Mouse (Mus musculus) layer of hippocampus, adult 18-20 months (tissue): ENCODE results near the gene Pex11b. TPM values are rescaled to one million over a fixed set of nuclear protein-coding genes. Genes with fewer than 3 reads are reported as not detected.
"Not testable (repeated sequence)": the region's sequence is repeated elsewhere in the genome, so short reads cannot be mapped to it uniquely, and the experiment has no call there.

ENCODE experiments used
- DNase-seq, 2 experiments: peaks; one replicate each; pipeline ENCODE4 v3.0.0; 2022; ENCODE audit warnings: low spot score in 2 of 2
- long read RNA-seq: library from polyadenylated mRNA; stranded (forward); transcript quantifications from one replicate; pipeline ENCODE4 v2.0.0, GENCODE M21; 2021
- total RNA-seq, 2 experiments: library from RNA; stranded (reverse); gene quantifications; 2 replicates each; pipeline ENCODE4 v1.2.3; 2021

Pex11b gene
- 10 to 100 TPM; 53.0 to 54.2 TPM for total RNA-seq
- long read RNA-seq, transcript Pex11b-202 (4 exons, 2,424 nt) = major isoform, 56 of 89 reads
- long read RNA-seq, transcript Pex11b-206 (4 exons, 1,017 nt) = minor isoform, 9 of 89 reads
- long read RNA-seq, transcript Pex11b-201 (5 exons, 1,122 nt) = minor isoform, 6 of 89 reads
- long read RNA-seq, partial matches to known transcripts = 15 of 89 reads
- long read RNA-seq, other reads (novel, unspliced or antisense) = 1 of 89 reads

DNA sequence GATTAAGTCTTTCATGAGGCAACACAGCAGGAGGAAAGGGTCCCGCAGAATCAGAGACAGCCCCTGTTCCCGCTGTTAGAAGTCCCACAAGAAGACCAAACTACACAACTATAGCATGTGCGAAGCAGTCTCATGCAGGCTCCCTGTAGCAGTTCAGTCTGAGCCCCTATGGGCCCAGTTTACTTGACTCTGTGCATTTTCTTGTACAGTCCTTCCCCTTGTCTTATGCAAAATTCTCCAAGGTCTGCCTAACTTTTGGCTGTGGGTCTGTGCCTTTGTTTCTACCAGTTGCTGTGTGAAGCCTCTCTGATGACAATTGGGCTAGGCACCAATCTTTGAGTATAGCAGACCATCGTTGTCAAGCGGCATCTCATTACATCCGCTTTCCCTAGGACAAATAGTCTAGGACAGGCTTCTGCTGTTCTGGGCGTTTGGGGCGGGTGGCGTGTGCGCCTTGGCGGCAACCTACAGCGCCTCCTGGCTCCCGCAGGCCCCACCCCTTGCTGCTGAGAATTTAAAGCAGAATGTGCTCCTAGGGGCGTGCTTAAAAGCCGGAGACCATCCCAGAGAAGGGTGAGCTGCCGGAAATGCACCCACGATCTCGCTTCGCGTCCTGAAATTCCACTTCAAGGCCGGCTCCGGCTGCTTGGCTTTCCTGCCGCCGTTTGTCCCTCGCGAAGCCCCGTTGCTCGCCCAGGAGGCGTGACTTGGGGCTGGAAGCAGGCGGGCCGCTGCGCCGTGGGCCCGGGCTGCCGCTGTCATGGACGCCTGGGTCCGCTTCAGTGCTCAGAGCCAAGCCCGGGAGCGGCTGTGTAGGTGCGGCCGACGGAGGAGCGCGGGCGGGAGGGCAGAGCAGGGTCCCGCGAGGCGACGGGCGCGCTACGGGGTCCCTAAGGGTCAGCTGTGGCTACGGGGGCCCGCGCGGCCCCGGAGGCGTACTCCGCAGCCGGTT, at the start of gene Pex11b, which contains the start of gene Gm42957:
Pex11b (plus strand) TSS at position 449 of the 952 bp plus-strand sequence.
Gm42957 (plus strand) TSS at position 547 of the 952 bp plus-strand sequence.
- peak; percentile 84 to 93 for DNase-seq

- no peak for DNase-seq
These were observed 44.5 kb upstream of the Pex11b start for GRCm38 (mm10) chr3:96590657-96591056.

GRCm38 (mm10) chr3:96593374-96593773, 41.8 kb upstream of the Pex11b start:
- no peak for DNase-seq

DNA sequence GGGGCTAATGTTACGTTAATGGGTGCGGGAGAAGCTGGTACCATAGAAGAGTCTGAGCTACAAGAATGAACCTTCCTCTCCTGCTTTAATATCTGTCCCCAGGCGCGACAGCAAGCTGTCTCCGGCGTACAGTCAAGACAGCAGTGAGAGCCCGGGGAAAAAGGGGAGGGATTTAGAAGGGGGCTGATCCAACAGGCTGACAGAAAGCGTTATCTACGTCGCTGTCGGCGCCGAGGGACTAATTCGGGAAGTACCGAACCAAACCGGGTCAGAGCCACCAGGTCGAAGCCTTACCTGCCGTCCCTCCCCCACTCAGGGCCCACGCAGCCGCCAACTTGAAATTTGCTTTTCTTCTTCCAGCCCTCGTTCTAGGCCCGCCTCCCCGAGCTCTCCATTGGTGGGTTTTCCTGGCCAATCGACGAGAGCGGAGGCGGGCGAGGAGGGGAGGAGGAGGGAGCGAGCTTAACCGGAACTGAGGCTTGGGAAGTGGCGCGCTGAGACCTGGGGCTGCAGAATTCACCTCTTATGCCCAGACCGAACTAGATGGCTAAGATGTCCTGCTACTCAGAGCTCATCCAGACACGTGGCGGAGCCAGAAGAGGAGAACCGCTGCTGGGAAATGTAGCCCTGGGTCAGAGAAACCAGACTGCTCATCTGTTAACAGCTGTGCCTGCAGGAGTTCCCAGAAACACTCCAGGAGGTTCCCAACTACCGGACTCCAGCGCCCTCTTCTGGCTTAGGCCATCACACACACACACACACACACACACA, 41.2 kb upstream of the Pex11b start, which contains the start of gene Polr3gl:
Polr3gl (minus strand) TSS at position 392 of the 771 bp plus-strand sequence.
- peak; percentile 91 to 95 for DNase-seq

DNA sequence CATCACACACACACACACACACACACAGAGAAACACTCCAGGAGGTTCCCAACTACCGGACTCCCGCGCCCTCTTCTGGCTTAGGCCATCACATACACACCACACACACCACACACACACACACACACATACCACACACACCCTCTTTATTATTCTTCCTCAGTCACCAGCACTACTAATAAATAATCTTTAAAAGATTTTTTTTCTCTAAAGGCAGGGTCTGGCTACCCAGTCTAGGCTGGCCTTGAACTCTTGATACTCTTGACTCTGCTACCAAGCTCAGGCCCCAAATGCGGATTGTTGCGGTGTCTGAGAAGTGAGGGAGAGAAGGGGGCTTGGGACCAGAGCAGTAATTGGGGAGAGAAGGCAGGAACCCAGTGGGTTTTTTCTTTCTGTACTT, 40.3 kb upstream of the Pex11b start:
- DNase-seq = no peak

DNA sequence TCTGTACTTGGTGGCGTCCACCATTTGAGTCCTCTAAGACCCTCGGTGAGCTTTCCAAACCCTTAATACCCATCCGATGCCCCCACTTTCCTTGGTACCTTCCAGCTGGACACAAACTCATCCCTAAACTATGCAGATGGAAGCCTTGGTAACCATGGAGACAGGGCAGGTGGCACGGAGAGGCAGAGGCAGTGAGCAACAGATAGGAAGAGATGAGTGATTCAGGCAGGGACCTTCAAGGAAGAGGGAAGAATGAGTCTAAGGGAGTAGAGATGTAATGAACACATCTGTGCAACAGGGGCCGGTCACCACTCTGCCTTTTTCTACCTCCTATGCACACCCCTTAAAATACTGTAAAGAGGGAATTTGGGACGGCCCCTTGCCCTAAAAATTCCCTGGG, 39.5 kb upstream of the Pex11b start:
- DNase-seq = no peak

DNA sequence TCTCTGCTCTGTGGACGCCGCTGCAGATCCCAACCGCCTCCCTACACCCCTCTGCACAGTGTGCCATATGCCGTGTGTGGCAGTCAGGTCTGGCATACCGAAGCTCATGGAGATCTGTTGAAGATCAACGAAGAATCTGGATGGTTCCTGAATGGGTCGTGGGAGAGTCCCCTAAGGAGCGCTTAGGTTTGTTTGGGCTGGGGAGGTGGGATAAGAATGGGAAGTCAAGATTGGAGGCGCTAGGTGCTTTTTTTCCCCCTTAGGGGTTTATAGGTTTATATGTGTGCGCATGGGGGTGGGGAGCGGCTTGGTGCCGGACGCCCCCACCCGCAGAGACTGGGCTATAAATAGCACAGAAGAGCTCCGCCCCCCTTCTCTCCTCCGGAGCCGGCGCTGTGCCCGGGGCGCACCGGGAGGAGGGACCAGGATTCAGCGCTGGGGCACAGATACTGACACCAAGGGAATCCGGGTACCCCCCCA, 38.9 kb upstream of the Pex11b start, which contains the start of gene Ankrd34a:
Ankrd34a (plus strand) TSS at position 409 of the 480 bp plus-strand sequence.
- peak; percentile 79 to 85 for DNase-seq

GRCm38 (mm10) chr3:96596855-96597254, 38.3 kb upstream of the Pex11b start:
- no peak for DNase-seq

DNA sequence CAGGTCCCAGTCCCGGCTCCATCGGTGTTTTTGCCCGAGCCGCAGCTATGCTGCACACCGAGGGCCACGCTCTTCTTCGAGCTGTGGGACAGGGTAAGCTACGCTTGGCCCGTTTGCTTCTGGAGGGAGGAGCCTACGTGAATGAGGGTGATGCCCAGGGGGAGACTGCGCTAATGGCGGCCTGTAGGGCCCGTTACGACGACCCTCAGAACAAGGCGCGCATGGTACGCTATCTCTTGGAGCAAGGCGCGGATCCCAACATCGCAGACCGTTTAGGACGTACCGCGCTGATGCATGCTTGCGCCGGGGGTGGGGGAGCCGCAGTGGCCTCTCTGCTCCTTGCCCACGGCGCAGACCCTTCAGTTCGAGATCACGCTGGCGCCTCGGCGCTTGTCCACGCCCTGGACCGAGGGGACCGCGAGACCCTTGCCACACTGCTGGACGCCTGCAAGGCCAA, 37.7 kb upstream of the Pex11b start:
- DNase-seq = no peak

GRCm38 (mm10) chr3:96598156-96599068, 36.8 kb upstream of the Pex11b start:
- DNase-seq = no peak

DNA sequence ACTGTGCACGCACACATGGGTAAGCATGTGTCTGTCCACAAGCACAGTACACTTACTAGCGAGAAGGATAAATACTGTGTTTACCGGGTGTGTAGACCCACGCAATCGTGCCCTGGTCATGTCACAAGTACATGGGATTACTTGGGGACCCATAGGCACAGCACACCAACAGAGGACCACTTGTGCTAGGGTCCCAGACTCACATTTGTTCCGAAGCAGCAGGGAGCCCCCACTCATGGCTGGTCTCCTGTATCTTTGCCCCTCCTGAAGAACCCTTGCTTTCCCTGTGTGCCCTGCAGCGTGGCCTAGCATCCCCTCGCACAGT, 36.1 kb upstream of the Pex11b start:
- no peak for DNase-seq

GRCm38 (mm10) chr3:96599411-96599810, 35.8 kb upstream of the Pex11b start:
- no peak for DNase-seq

DNA sequence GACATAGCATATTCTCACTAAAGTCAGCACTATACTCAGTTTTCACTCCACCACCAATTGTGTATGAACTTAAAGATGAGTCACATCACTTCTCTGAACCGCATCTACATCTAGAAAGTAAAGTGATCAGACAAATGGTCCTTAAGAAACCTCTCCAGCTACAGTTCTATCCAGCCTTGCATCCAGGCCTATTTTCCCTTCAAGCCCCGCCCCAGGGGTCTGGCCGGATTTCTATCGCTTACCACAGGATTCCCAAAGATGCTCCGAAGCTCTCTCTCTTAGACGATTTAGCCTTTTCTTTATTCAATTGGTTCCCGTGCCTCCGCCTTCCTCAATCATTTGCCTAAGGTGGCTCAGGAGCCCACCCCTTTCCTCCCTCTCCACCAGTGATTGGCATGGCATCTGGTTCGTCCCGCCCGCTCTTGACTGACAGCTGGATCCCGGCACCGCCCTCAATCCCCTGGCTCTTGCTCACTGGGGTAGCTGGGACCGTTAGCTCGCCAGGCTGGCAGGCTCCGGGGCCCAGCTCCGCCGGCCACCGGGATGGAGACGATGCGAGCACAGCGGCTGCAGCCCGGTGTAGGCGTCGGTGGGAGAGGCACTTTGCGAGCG, 34.4 kb upstream of the Pex11b start, which contains the start of gene Lix1l:
Lix1l (plus strand) TSS at position 511 of the 612 bp plus-strand sequence.
- DNase-seq = peak; percentile 96 to 97

- peak in 1 of 2 experiments; percentile 64 for DNase-seq
These were observed 33.9 kb upstream of the Pex11b start for GRCm38 (mm10) chr3:96601251-96601787.

- no peak for DNase-seq
These were observed 33.1 kb upstream of the Pex11b start for GRCm38 (mm10) chr3:96601941-96602703.

DNA sequence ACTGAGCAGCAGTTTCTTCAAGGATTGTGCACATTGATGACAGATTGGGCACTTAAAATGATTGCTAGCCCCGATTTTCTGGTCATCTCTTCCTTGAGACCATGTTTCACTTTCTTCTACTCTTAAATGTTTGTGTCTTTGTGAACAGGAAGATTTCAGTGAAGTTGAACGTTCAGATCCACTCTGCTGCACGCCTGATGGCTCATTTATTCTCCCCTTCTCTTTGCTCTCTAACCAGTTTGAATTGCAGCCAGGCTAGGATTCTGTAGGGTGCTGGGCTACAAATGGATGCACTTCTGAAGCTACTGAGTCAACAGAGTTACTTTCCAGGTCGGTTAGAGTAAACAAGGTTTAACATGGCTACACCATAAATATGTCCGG, 32.5 kb upstream of the Pex11b start:
- no peak for DNase-seq

DNA sequence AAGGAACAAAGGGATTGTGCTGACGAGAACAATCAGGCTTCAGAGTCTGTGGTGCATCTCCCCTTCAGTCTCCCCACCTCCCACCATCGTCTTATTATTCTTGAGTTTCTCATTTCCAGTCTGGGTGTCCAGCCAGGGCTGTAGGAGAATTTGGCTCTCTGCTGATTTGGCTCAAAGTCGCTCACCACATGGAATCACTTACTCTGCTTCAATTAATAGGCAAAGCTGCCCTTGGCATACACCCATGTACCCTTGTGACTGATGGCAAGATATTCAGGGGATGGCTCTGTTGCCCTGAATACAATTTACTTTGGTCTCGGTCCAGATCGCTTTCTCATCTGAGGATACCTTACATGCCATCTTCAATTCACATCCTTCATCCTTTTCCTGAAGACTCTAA, 31.9 kb upstream of the Pex11b start:
- DNase-seq = no peak

DNA sequence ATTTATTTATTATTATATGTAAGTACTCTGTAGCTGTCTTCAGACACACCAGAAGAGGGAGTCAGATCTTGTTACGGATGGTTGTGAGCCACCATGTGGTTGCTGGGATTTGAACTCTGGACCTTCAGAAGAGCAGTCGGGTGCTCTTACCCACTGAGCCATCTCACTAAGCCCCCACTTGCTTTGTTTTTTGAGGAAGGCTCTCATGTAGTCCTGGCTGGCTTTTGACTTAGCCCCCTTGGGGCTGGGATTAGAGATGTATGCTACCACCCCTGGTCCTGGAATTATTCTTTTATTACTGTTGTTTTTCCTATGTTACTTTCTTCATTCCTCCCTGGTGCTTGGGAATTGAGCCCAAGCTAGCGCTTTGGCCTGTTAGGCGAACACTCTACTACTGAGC, 29.2 kb upstream of the Pex11b start:
- DNase-seq = not testable (repeated sequence)

- no peak for DNase-seq
These were observed 28.6 kb upstream of the Pex11b start for GRCm38 (mm10) chr3:96606618-96607017.
